Mouse (Mus musculus) large intestine, adult 2 months (tissue): ENCODE results near the gene Aar2. TPM values are rescaled to one million over a fixed set of nuclear protein-coding genes. Genes with fewer than 3 reads are reported as not detected.
"Not testable (repeated sequence)": the region's sequence is repeated elsewhere in the genome, so short reads cannot be mapped to it uniquely, and the experiment has no call there.

ENCODE experiments used
- DNase-seq: peaks from one replicate; pipeline ENCODE4 v3.0.0-alpha.2; 2012; ENCODE audit warnings: low read depth, low spot score
- WGBS: fragments of 180-500 bp; shearing (Covaris S2); methylation state at CpG from one replicate; pipeline ENCODE4 v1.1.7; 2018; 5-methylcytosine and 5-hydroxymethylcytosine counted together
- polyA plus RNA-seq: library from polyadenylated mRNA; depleted of rRNA; stranded (reverse); fragments of >200 nt; gene quantifications from 2 replicates; pipeline ENCODE4 v1.2.3, GENCODE M21; 2012; rRNA removed

The Aar2 gene
- polyA plus RNA-seq = 22.2 and 26.0 TPM in 2 replicates

DNA sequence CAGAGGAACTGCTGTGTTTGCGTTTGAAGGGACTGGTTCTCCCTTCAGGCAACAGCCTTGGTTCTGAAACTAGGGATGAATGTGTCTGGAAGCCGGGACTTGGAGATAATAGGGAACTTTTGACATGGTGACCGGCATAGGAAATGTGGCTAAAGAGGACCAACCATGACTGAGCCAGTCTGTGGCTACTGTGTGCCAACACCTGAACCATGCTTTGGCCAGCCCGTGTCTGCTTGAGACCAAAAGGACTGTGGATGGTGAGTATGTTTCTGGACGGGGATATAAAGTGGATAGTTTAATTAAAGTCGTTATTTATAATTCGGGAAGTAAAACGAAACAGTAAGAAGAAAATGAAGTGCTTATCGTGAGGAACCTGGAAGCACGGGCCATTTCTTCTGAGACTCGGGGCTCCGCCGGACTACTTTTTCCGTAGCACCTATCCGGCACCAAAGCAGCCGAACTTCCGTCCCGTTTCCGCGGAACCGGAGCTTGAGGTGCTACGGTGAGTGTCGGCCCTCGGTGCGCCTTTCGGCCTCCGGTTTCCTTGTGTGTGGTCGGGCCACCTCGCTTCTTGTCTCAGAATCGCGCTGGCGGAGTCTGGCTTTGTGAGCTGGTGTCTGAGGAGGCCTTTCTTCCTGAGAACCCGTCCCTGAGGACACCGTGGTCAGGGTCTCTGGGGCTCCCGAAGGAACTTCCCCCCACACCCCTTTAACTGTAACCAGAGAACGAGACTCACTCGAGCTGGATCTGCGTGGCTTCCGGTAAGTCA is at the start of gene Aar2:
Gene Aar2, plus strand, starts transcription at position 462 of the 769 bp plus-strand sequence.
- 4% methylated on average over 39 of the region's 39 CpGs for WGBS
- DNase-seq = no peak

DNA sequence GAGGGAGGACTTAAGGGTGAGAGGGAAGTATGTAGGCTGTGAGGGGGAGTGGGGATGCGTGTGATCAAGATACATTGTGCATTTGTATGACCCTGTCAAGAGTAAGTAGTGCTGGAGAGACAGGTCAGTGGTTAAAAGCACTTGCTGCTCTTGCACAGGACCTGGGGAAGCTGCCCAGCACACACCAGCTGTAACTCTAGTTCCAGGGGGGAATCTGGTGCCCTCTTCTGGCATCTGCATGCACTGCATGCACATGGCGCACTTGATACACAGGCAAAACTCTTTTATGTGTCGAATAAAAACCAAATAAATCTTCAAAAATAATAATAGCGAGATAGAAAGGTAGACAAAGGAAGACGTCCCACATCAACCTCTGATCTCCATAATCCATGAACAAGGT is 49.5 kb upstream of the Aar2 start:
- no peak for DNase-seq
- WGBS = 64% methylated on average over 5 of the region's 5 CpGs

DNA sequence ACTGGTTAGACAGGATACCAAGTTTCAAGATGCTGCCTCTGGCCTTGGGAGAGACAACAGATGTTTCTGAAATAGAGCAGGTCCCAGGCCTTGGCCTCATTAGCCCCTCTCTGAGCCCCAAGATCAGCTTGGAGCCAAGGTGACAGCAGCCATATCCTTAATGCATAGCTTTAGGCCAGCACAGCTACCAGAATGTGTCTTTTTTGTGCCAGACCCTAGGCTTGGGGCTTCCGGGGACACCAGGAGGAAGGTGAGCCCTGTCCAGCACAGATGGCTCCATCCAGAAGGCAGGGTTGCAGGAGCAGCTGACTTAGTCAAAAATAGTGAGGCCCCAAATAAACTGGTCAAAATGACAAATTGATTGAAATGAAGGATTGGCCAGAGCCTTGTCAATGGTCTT is 46.4 kb upstream of the Aar2 start:
- WGBS = 91% methylated on average over 1 of the region's 1 CpGs
- no peak for DNase-seq

DNA sequence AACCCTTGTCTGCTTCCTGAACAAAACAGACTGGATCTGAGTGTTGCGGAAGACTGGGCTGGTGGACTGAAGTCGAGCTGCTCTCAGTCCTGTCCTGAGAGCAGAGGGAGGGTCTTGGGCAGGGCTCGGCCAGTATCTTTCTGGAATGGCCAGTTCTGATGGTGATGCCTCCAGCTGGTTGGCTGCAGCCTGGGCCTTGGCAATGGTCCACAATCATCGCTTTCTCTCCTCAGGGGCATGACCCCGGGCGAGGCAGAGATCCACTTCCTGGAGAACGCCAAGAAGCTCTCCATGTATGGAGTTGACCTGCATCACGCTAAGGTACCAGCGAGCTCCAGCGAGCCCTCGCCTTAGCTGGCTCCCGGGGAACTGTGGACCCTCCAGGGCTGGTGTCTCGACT is 41.9 kb upstream of the Aar2 start:
- no peak for DNase-seq
- 74% methylated on average over 13 of the region's 13 CpGs for WGBS

DNA sequence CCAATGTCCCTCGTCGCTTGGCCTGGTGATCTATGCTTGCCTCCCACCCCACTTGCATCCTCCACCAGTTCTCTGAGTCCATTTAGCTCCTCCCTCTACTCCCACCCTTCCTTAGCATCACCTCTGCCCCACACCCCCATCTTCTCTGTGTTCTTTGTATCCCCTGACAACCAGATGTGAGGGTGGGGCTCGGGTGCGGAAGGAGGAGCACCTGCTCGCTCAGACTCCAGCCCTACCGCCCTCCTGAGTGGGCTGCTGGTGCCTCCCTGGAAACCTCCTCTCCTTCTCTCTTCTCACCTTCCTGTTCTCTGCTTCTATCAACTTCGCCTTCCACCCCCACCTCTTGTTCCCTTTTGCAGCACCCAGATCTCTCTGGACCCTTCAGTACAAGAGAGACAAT is 35.4 kb upstream of the Aar2 start:
- 85% methylated on average over 7 of the region's 7 CpGs for WGBS
- no peak for DNase-seq

DNA sequence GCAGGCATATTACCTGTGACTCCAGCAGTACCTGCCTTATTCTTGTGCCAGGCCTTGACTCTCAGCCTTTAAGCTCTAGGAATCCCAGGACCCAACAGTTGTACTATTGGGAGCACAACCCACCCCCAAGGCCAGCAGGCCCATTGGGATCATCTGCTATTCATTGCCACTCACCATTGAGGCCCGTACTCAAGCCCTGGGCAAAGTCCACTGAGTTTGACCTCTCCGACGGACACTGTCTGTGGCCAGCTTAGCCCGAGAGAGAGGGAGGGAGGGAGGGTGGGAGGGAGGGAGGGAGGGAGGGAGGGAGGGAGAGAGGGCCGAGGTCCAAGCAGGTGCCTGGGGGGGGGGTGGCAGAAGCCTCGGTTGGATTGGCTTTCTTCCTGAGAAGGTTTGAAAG is 34.8 kb upstream of the Aar2 start:
- 59% methylated on average over 4 of the region's 6 CpGs for WGBS
- no peak for DNase-seq

DNA sequence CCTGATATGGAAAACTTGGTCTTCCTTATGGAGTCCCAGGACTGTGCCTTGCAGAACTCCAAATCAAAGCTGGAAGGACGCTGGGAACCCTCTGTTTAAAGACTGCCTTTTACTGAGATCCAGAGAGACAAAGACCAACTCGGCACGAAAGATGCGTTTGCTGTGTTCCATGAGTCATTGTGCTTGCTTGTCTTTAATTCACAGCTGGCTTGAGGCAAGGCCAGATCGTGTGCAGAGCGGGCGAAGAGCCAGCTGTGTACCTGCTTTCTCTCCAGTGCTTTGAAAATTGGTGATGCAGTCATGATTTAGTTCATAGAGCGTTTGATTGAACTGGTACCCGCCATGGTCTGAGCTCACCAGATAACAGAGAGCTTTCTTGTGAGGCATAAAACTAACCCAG is 32.3 kb upstream of the Aar2 start:
- 84% methylated on average over 9 of the region's 9 CpGs for WGBS
- no peak for DNase-seq

DNA sequence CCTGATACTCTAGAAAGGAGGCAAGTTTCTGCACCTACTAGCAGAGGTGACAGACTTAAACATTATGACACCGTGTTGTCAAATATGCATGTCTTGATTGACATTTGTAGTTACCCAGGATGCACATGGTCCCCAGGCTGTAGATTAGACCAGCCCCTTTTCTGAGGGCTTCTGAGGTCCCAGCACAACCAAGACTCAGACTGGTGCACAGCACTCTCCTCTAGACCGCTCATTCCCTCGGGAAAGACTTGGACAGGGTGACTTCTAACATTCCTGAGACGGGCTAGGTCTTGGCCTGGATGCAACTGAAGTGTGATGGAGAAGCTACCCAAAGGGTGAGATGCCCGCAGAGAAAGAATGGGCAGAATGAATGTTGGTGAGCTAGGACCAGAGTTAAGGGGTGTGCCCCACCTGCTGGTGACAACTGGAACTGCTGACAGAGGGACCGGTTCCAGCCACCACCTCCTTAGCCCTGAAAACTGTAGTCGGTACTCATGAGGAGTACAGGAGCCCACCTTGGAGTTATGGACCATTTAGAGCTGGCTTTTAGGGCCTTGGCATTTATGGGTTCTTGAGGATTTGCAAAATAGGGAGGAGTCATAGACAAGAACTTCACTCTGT is 31.7 kb upstream of the Aar2 start:
- peak; percentile 32 for DNase-seq
- 25% methylated on average over 7 of the region's 7 CpGs for WGBS

DNA sequence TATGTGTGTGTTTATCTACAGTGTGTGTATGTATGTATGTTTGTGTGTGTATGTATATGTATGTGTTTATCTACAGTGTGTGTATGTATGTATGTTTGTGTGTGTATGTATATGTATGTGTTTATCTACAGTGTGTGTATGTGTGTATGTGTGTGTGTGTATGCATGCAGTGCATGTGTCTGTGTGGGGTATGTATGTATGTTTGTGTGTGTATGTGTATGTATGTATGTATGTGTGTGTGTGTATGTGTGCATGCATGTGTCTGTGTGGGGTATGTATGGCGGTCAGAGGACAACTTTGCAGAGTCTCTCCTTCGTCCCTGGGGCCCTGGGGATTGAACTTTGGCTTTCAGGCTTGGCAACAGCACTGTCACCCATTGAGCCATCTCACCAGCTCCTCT is 30.7 kb upstream of the Aar2 start:
- WGBS = 76% methylated on average over 2 of the region's 2 CpGs
- DNase-seq = not testable (repeated sequence)

DNA sequence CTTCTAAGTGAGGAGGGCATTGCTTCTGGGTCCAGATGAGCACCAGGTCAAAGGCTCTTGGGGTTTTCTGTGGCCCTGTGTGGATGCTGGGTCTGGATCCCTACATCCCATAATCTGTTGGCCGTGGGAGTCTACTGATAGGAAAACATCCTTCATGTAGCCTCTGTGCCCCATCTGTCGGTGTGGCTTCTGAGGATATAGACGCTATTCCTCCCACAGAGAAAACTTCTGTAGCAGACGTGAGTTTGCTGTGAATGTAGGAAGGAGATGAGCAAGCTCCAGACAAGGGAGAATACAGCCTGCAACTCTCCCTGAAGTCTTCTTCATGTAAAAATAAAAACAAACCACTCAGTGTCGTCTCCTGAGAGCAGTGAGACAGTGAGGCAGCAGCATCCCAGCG is 29.1 kb upstream of the Aar2 start:
- no peak for DNase-seq
- WGBS = 86% methylated on average over 6 of the region's 6 CpGs

DNA sequence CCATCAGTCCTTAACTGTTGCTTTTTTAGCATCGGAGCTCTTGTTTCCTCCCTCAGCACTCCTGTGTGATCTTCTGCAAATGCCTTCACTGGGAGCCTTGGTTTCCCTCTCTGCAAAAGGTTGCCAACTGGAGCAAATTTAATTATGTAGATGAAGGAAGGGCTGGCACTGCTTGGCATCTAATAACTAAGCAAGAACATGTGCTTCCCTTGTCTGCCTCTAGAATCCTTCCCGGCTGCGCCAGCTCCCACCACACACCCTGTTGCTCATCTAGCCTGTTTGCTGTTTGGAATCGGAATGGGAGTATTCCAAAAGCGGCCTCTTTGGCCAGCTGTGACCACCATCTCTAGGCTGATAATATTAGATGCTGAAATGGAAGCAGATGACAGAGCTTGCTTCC is 27.8 kb upstream of the Aar2 start:
- no peak for DNase-seq
- 90% methylated on average over 5 of the region's 5 CpGs for WGBS

DNA sequence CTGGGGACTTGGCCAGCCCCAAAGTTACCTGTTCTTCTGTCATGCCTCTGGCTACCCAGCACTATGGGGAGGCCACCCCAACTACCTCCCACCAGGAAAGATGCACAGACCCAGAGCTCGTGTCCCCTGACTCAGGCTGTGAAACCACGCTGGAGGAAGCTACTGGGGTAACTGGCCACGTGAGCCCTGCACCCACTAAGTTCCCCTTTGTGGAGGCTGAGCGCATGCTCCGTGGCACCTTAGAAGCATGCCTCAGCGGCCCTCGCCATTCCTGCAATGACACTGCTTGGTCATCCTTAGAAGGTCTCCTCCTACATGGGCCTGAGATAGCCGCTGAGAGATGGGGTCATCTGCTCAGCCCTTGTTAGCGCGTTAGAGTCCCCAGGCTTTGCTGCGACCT is 24.4 kb upstream of the Aar2 start:
- DNase-seq = no peak
- WGBS = 81% methylated on average over 11 of the region's 11 CpGs

DNA sequence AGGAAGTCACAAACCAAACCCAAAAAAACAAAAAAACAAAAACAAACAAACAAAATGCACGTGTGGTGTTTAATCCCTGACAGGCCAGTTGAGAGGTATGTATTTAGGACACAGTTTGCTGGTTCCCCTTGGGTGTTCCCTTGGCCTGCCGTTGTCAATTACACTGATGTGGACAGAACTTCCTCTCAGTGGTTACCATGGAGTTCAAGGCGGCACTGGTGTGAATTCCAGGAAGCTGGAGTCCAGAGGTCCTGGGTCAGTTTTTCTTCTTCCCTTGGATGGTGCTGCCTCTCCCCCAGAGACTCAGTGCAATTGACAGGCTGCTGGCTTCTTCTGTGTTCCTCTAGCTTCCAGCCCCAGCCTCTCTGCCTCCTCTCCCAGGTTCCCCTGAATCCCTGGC is 23.3 kb upstream of the Aar2 start:
- 44% methylated on average over 3 of the region's 3 CpGs for WGBS
- no peak for DNase-seq

DNA sequence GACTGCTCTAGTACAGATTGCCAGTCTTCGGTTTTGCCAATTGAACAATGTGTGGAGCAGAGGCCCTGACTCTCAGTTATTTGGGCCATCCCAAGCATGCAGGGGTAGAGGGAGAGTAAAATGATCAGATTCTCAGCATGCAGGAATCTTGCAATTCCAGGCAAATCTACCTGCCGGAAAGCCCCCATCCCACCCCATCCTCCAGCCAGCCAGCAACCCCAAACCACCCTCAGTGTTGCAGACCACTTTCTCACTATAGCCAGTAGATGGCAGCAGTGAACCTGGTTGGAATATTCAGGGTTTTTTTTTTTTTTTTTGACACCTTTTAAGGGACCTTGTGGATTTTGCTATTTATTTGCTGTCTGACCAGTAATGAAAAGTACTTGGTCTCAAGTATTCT is 17.7 kb upstream of the Aar2 start:
- DNase-seq = peak; percentile 7

DNA sequence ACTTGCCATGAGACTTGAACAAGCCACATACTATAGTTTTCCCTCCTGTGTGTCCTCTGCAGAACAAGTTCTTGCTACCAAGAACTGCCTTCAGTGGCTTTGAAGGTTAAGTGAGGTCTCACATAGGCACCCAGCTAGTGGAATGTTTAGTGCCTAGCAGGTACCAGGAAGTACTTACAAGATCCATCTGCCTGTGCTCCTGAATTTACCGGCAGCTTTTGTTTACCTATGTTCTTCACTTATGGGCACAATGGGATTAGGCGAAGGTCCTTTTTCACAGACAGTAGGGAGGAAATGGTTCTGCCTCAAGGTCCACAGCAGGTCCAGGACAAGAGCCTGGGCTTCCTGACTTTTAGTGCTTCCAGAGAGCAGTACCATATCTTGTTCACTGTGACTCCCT is 14.2 kb upstream of the Aar2 start:
- WGBS = 30% methylated on average over 2 of the region's 2 CpGs

More for the DNA sequence above, 17.7 kb upstream of the Aar2 start:
- WGBS = 60% methylated on average over 2 of the region's 2 CpGs

DNA sequence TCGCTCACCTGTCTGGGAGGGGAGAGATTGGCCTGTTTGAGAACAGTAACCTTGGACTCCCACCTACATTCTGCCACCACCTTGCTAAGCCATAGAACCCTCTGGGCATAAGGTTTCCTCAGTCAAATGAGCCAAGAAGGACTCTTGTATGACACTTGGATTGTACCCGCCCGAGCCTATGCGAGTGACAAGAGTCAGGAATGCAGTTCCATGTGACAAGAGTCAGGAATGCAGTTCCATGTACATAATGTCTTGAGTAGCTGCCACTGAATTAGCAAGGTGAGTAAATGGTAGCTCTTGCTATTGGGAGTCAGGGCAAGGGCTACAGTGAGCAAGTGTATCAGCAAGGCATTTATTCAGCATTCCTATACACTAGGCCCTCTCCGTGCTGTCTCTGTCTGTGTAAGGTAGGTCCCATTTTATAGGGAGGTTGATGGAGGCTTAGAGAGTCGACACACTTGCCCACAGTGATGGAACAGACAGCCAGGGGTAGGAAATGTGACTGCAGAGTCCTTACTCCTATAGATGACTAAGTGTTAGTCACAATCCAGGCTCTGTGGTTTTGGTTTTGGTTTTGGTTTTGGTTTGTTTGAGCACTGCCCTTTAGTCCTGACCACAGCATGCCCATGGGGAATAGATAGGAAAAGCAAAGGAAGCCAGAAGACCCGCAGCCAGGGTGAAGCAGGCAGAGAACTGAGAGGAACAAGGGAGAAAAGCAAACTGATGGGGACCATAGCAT is 8.4 kb upstream of the Aar2 start:
- no peak for DNase-seq
- 82% methylated on average over 7 of the region's 7 CpGs for WGBS

More for the DNA sequence above, 14.2 kb upstream of the Aar2 start:
- DNase-seq = no peak

DNA sequence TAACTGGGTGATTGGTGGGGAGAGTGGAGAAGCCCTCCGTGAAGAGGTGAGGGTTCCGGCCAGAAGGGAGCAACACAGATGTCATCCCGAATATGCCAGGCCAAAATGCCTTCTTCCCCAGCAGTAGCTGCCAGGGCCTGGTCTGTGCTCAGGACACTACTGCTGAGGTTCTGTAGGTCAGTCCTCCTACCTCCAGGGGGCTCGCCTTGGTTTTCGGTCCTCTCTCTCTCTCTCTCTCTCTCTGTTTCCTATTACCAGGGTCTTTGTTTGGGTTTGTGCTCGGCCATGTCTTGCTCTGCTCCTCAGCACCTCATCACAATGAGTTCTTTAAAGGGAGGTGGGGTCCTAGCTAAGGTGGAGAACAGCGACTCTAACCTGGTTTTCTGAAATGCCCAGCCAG is 6.4 kb upstream of the Aar2 start:
- 87% methylated on average over 7 of the region's 7 CpGs for WGBS
- no peak for DNase-seq

DNA sequence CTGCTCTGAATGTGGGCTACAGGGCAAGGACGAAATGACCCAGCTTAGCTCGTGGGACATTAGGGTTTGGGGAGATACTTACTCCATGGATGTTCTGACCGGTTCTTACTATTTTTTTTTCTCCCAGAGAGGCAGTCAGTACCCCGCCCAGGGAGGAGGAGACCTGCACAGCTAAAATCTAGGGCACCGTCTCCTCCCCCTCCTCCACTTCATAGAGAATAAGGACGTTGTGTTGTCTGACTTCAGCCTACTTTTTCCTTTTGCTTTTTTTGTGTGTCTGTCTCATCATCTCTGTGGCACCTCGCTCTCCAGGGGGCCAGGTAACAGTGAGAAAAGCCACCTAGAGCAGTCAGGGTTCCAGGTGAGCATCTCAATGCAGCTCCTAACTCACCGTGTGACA is 5.0 kb upstream of the Aar2 start:
- no peak for DNase-seq
- 70% methylated on average over 8 of the region's 8 CpGs for WGBS

DNA sequence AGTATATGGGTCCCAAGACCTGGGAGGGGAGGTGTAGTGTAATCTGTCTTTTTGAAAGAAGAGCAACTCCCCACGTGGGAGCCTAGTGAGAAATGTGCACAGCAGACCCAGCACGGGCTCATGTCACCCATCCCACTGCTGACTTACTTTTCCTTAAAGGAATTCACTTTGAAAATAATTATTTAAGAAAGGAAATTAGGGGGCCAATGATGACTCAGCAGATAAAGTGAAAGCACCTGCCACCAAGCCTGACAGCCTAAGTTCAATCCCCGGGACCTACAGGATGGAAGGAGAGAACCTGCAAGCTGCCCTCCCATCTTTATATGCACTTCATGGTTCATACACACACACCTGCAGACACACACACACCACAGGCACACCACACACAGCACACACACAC is 3.6 kb upstream of the Aar2 start:
- 55% methylated on average over 3 of the region's 3 CpGs for WGBS
- no peak for DNase-seq

DNA sequence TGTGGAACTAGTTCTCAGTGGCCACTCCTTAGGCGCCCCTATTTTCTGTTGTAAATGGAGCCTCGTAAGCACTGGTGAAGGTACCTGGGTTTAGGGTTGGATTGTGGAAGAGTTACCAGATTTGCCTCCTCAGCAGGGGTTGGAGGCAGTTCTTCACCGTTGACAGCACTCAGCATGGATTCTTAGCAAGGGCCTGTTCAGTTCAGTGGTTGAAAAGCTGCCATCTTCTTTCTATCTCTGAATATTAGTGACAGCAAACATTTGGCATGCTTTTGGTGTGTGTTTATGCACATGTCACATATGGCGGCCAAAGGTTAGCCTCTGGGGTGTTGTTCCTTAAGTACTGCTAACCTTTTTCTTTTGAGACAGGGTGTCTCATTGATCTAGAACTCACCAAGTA is 5.0 kb downstream of the Aar2 start:
- no peak for DNase-seq
- 87% methylated on average over 4 of the region's 4 CpGs for WGBS

DNA sequence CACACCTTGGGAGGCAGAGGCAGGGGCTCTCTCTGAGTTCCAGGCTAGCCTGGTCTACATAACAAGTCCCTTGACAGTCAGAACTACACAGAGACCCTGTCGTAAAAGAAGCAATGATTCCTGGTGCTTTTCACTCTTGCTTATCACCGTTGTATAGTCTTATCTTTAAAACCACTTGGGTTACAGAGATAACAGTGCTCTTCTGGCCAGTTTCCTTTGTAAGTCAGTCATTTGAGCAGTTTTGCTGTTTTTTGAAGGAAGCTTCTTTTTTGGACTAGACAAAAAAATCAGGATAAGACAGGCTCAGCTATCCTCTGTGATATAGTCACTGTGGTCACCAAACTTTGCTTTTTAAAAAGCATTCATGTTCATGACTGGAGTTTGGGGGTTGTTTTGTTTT is 14.4 kb downstream of the Aar2 start:
- 55% methylated on average over 2 of the region's 2 CpGs for WGBS
- DNase-seq = no peak
